Mouse (Mus musculus): ENCODE results near the gene Syce3. TPM values are rescaled to one million over a fixed set of nuclear protein-coding genes. Genes with fewer than 3 reads are reported as not detected.

Gene Syce3
- not detected for polyA plus RNA-seq (2017; shearing (Covaris generic))

DNA sequence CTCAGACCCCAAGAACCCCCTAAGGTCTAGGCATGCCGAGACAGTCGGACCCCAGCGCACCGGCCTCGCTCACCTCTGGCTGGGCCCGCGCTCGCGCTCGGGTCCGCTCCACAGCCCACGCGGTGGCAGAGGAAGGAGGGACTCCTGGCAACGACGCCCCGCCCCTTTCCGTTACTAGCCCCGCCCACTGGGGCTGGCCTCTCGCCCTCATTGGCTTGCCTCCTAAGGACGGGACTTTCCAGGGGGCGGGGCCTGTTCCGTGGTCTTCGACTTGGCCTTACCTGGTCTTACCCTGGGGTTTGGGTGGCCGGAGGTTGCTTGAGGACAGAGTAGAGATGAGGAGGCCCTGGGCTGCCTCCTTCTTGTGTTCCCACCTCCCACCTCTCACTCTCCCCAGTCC lies at the start of gene Syce3:
Syce3 (minus strand) TSS at position 386 of the 400 bp plus-strand sequence.

GRCm38 (mm10) chr15:89453865-89454478 lies 43.7 kb upstream of the Syce3 start, which contains the start of gene Mapk8ip2:
Gene Mapk8ip2 (plus strand): TSS chr15:89453913.

DNA sequence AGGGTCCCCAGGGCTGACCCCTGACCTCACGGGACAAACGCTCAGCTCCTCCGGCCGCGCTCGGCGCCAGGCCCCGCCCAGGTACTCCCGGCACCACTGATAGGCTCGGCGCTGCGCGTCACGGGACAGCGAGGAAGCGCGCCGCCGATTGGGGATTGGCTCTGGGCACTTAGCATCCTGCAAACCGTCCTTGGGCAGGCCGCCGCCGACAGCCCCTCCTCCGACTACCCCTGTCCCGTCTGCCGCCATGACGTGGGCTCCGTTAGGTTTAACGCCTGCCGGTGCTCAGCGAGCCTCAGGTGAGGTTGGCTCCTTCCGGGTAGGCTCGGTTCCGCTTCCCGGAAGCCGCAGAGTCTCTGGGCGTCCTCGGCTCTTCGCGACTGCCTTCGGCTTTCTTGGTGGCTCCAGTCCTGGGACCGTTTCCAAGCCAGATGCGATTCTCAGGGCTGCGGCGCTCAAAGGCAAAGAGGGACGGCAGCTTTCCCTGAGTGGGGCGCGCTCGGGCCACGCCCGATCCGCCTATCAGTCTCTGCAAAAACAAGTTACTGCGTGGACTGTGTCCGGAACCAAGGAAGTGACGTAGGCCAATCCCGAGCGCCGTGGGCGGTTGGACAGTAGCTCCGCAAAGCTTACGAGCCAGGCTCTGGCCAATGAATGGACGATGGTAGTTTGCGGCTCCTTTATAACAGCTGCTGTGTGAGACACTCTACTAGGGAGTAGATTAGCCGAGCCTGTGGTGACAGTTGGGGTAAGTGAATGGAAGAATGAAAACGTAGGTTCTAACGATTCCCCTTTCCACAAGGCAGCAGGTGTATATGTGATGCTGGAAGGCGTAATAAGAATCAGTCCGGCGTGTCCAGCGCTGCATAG lies 19.3 kb upstream of the Syce3 start, which contains the start of the genes C730034F03Rik, Gm44502 and Chkb:
C730034F03Rik (plus strand) TSS at position 238 of the 870 bp plus-strand sequence.
Gm44502 (minus strand) TSS at position 345 of the 870 bp plus-strand sequence.
Chkb (minus strand) TSS at position 557 of the 870 bp plus-strand sequence.

DNA sequence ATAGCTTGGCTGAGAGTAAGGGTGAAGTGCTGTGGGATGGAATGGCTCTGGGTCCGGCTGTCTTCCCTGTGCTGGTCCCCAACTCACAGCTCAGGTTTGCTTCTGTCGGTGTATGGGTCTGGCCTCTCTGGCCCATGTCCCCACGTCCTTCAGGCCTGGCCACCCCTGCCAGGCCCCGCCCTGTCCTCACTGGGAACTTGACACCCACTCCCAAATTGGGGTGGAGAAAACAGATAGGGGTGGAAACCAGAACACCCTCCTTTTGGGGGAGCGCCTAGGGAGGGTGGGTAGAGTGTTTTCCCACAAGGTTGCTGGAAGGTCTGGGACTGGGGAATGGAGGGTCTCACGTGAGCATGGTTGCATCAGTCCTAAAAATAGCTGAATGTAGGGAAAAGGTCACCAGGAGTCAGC lies 15.4 kb upstream of the Syce3 start, which contains the start of gene Cpt1b:
Cpt1b (minus strand) TSS at position 153 of the 411 bp plus-strand sequence.

DNA sequence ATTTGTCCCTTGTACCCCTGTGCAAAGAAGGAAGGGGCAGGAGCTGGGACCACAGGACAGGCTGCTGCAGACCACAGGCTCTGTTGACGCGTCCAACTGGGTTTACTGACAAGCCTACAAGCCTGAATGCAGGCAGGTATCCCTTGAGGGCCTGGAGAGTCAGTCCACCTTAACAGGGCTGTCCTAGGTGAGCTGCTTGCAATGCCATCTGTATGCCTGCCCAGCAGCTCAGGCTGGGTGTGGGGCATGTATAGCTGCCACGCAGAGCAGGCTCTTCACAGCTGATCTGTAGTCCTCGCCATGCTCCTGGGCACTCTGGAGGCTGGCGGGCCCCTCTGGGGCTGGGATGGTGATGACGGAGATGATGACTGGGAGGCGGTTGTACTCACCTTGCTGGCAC lies 25.7 kb downstream of the Syce3 start, which contains the start of gene Klhdc7b:
Klhdc7b (plus strand) TSS at position 301 of the 400 bp plus-strand sequence.

DNA sequence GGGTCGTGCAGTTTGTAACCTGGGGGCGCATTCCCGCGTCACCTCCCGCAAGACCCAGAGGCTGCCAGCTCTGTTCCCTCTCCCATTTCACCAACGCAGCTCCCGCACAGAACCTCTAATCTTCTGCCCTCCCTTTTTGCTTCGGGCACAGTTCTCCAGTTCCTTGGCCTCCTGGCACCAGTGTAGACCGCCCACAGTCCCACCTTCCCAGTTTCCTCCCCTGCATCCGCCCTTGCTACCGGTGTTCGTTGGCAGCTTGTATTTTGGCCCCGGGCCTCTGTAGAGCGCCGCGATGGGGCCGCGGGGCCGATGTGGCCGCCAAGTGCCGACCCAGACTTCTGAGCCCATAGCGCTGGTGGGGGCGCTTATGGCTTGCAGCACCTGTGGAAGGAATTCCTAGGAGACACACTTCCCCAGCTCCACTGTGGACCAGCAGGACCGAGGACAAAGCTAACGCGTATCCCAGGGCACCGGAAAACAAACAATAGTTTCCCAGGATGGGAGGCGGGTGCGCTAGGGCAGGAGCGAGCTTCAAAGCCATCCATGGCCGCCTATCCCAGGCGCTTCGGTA lies 31.4 kb downstream of the Syce3 start, which contains the start of gene Odf3b:
Odf3b (minus strand) TSS at position 452 of the 571 bp plus-strand sequence.

DNA sequence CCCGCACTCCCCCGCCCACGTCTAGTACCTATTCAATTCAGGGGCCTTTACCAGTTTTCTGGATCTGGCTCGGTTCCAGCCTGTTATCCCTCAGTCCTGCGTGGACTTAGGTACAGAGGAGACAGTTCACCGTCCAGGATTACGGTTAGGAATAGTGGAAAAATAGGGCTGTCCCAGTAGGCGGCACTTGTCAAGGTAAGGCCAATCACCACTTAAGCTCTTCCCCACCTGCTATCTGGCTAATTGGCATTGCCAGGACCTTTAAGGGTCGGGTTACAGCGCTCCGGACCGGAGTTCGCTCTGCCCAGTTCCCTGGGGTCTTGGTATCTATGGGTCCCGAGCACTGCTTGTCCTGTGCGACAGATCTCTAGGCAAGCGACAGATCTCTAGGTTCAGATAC lies 33.3 kb downstream of the Syce3 start, which contains the start of gene Tymp:
Tymp (minus strand) TSS at position 83 of the 400 bp plus-strand sequence.

DNA sequence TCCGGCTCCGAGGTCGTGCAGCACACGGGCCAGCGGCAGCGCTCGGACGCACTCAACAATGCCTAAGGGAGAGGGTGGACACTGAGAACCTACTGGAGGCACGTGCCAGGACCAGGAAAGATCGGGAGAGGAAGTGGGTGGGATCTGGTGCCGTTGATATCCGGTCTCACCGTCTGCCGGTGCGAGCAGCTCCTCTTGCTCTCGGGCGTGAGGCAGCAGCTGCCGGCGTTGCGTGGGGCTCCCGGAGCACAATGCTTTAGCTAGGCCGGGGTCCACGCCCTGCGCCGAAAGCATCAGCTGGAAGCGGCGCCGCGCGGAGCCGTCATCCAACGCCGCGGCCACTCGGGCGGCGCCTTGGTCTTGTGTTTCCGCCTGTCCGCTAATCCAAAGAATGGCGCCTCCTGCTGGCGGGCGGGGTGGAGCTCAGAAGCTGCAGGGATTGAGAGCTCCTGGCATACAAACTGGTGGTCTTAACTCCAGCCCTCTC lies 36.5 kb downstream of the Syce3 start, which contains the start of gene Sco2:
Sco2 (minus strand) TSS at position 85 of the 487 bp plus-strand sequence.

GRCm38 (mm10) chr15:89355241-89356187 lies 54.8 kb downstream of the Syce3 start, which contains the start of the genes Lmf2 and Ncaph2:
Gene Lmf2 (minus strand): TSS chr15:89355659.
Gene Ncaph2 (plus strand): TSS chr15:89355719.

Other genes with a start within 250 kb of the Syce3 start
- gene Plxnb2, start 229.7 kb downstream of the Syce3 start, polyA plus RNA-seq (2017; shearing (Covaris generic)): 4.4 TPM
- gene Dennd6b, start 214.0 kb downstream of the Syce3 start, polyA plus RNA-seq (2017; shearing (Covaris generic)): 30.5 TPM
- gene Ppp6r2, start 198.9 kb downstream of the Syce3 start, polyA plus RNA-seq (2017; shearing (Covaris generic)): 5.8 TPM
- 66.9 TPM for gene Sbf1, start 95.2 kb downstream of the Syce3 start, polyA plus RNA-seq (2017; shearing (Covaris generic))
- gene Adm2, start 87.8 kb downstream of the Syce3 start, polyA plus RNA-seq (2017; shearing (Covaris generic)): not detected
- not detected for gene Miox, start 76.1 kb downstream of the Syce3 start, polyA plus RNA-seq (2017; shearing (Covaris generic))
- gene Lmf2, start 54.8 kb downstream of the Syce3 start, polyA plus RNA-seq (2017; shearing (Covaris generic)): 75.3 TPM
- 203 TPM for gene Ncaph2, start 54.8 kb downstream of the Syce3 start, polyA plus RNA-seq (2017; shearing (Covaris generic))
- gene Sco2, start 36.7 kb downstream of the Syce3 start, polyA plus RNA-seq (2017; shearing (Covaris generic)): 6.0 TPM
- 0.57 TPM for gene Tymp, start 33.5 kb downstream of the Syce3 start, polyA plus RNA-seq (2017; shearing (Covaris generic))
- 0.92 TPM for gene Odf3b, start 31.2 kb downstream of the Syce3 start, polyA plus RNA-seq (2017; shearing (Covaris generic))
- gene Klhdc7b, start 25.6 kb downstream of the Syce3 start, polyA plus RNA-seq (2017; shearing (Covaris generic)): 0.25 TPM
- gene Cpt1b, start 15.4 kb upstream of the Syce3 start, polyA plus RNA-seq (2017; shearing (Covaris generic)): 0.32 TPM
- 8.6 TPM for gene C730034F03Rik, start 19.1 kb upstream of the Syce3 start, polyA plus RNA-seq (2017; shearing (Covaris generic))
- gene Gm44502, start 19.2 kb upstream of the Syce3 start, polyA plus RNA-seq (2017; shearing (Covaris generic)): not detected
- 104 TPM for gene Chkb, start 19.4 kb upstream of the Syce3 start, polyA plus RNA-seq (2017; shearing (Covaris generic))
- 0.10 TPM for gene Mapk8ip2, start 43.4 kb upstream of the Syce3 start, polyA plus RNA-seq (2017; shearing (Covaris generic))
- 27.1 TPM for gene Arsa, start 66.9 kb upstream of the Syce3 start, polyA plus RNA-seq (2017; shearing (Covaris generic))
- not detected for gene Shank3, start 89.1 kb upstream of the Syce3 start, polyA plus RNA-seq (2017; shearing (Covaris generic))
- not detected for gene Acr, start 157.8 kb upstream of the Syce3 start, polyA plus RNA-seq (2017; shearing (Covaris generic))
- 1.5 TPM for gene Rabl2, start 181.4 kb upstream of the Syce3 start, polyA plus RNA-seq (2017; shearing (Covaris generic))